Mouse (Mus musculus) small intestine, adult 10 weeks (tissue): ENCODE data around the gene Dbp. TPM values are rescaled to one million over a fixed set of nuclear protein-coding genes. Genes with fewer than 3 reads are reported as not detected.

Experiments
- polyA plus RNA-seq: library from polyadenylated mRNA; stranded (reverse); fragments of 350-450 nt; fragmentation: Illumina TruSeq; extraction: RNeasy Lipid Tissue Mini Kit (QIAGEN cat#74804); gene quantifications from one replicate; pipeline ENCODE4 v1.2.3, GENCODE M21; 2014; ENCODE audit warnings: low replicate concordance

Dbp gene
- 3.8 TPM for polyA plus RNA-seq

DNA sequence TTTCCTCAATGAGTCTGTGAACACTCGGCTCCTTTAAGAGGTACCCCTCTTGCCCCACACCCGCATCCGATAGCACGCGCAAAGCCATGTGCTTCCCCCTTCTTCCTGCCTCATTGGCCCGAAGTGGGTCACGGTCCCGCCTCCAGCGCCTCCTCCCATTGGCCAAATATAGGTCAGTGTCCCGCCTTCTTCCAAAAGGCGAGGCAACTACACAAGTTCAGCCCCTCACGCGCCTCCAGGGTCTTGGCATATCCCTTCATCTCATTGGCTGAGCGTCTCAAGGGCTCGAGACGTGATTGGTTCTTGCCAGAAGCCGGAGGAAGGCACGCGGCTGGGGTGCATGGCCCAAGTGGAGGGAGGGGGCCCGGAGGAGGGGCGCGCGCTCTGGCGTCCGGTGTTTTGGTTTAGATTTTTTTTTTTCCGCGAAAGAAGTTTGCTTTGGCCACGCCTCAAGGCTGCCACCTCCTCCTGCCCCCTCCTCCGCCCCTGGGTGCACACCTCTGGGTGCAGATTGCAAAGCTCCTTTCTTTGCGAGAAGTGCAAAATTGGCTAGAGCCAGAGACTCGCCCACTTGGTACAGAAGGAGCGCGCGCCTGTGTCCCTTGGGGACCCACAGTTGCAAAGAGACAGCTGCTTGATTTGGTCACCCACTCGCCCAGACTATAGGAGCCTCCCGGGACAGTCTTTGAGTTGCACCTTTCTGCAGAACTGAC, at the start of gene Dbp:
Dbp (plus strand) TSS at position 359 of the 713 bp plus-strand sequence.

DNA sequence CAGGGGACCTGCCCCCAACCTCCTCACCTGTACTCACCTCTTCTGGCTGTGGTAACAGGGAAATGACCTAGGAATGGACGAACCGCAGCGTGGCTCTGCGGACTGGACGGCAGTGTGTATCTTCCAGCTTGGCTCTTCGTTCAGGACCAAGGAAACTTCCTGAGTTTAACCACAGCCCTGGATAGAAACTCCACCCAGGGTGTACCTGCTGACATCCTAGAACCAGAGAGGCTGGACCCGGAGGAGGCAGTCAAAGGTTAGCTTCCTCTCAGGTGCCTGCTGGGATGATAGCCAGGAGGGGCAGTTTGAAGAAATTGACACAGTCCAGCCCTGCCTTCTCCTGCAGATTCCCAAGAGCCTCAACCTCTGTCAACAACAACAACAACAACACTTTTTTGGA, 38.7 kb upstream of the Dbp start, which contains the start of gene Fut2:
Fut2 (minus strand) TSS at position 234 of the 400 bp plus-strand sequence.

DNA sequence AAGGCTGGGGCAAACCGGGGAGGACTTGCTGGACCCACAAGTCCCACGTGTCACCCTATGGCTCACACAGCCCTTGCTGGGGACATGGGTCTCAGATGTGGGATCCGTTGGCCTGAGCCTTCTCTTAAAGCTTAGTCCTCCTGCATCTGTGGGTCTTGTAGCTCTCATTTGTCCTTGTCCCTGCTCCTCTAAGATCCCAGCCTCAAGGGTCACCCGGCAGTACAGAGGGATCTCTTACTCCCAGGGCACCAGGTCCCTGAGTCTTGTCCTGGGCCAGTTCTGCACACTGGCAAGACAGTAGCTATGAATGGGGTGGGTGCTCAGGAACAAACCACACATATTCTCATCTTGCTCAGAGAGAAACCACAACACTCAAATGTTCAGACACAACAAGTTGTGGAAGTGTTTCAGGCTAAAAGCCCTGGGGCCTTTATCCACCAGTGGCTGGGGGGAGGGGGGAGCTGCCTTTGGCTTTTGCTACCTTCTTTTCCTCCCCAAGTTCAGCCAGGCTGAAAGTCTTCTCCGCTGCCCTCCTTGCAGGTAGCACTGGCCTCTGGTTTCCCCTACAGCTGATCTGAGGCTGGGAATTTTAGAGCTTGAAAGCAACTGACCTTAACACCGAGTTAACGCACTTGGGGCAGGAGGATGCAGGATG, 21.4 kb upstream of the Dbp start, which contains the start of gene Ntn5:
Ntn5 (plus strand) TSS at position 627 of the 655 bp plus-strand sequence.

DNA sequence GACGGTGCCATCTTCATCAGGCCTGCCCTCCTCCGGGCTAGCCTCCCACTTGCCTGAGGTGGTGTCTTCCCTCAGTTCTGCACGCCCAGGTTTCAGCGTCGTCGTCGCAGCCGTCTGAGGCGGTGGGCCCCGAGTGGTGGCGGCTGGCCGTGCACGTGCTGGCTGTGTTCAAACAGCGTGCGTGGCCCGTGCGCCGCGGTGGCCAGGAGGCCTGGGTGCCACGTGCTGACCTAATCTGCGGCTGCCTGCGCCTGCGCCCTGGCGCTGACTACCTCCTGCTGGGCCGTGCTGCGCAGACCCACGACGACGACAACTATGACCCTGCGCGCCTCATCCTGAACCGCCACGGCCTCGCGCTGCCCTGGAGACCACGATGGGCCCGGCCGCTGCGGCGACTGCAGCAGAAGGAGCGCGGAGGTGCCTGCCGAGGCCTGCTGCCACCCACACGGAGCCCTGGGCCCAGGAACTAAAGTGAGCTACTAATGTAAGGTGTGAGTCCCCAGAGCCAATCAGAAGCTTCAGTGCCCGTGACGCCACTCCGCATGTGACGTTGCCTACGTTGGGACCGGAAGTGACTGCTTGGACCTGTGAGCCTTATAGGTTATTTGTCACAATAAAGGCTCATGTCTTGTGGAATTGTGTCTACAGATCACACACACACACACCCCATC, 10.8 kb upstream of the Dbp start, which contains the start of gene Sec1:
Sec1 (minus strand) TSS at position 482 of the 671 bp plus-strand sequence.

DNA sequence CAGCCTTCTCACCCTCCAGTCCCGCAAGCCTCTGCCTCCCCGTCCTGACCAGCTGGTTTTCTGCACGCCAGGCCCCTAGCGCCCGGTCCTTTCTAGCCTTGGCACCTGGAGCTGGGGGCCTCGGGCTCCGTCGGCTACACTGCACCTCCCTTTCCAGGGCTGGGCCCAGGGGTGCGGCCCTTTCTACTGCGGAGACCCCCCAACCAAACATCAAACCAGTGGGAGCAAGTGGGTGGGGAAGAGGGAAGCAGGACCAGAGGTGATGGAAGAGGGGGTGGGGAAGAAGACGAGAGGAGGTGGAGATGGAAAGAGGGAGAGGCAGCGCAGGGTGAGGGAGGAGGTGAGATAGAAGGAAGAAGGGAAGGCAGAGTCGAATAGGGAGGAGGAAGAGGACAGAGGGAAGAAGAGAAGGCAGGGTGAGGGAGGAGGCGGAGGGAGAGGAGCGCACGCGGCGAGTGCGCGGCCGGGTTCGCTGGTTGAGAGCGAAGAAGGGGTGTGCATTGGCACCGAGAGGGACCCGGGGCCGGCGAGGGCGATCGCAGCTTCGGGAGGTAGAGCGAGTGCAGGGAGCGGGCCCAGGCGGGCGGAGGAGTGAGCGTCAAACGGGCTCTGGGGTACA, 5.3 kb upstream of the Dbp start, which contains the start of gene Car11:
Car11 (plus strand) TSS at position 321 of the 619 bp plus-strand sequence.

DNA sequence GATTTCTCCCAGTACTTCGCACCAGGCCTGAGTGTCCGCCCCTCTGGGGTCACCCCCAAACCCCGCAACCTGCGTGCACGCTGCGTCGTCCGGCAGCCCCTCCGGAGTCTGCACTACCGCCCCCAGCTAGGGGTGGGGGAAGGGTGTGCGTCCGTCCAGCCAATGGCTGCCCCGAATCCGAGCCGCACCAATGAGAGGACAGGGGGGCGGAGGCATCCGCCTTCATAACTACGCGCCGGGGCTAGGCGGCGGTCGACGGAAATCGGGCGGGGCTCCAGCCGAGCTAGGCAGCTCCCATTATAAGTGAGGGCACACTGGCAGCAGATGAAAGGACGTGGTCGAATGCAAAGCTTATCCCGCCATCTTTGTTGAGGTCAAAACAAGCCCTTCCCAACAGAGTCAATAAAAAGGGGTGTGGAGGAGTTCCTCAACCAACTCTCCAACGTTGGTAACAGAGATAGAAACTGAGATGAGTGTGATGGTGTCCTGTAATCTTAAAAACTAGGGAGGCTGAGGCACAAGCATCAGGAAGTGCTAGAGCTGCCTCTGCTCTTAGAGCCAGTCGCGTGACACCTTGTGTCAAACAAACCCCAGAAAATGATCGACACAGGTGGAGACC, 10.3 kb downstream of the Dbp start, which contains the start of gene Rpl18:
Rpl18 (plus strand) TSS at position 368 of the 619 bp plus-strand sequence.

DNA sequence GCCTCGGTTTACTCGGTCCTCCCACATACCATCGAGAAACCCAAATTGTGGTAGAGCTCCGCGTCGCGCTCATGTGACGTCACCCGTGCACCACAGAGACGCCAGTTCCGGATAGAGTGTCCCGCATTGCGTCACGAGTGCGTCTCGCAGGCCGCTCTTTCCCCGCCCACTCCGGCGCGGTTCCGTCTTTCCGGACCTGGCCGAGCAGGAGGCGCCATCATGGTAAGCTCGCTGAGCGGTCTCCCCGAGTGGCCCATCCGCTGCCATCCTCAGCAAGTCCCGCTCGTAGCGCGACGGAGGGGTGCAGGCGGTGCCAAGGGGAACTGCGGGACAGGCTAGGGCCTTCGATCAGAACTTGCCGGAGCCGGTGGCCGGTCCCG, 13.0 kb downstream of the Dbp start, which contains the start of gene Sphk2:
Sphk2 (minus strand) TSS at position 85 of the 380 bp plus-strand sequence.

DNA sequence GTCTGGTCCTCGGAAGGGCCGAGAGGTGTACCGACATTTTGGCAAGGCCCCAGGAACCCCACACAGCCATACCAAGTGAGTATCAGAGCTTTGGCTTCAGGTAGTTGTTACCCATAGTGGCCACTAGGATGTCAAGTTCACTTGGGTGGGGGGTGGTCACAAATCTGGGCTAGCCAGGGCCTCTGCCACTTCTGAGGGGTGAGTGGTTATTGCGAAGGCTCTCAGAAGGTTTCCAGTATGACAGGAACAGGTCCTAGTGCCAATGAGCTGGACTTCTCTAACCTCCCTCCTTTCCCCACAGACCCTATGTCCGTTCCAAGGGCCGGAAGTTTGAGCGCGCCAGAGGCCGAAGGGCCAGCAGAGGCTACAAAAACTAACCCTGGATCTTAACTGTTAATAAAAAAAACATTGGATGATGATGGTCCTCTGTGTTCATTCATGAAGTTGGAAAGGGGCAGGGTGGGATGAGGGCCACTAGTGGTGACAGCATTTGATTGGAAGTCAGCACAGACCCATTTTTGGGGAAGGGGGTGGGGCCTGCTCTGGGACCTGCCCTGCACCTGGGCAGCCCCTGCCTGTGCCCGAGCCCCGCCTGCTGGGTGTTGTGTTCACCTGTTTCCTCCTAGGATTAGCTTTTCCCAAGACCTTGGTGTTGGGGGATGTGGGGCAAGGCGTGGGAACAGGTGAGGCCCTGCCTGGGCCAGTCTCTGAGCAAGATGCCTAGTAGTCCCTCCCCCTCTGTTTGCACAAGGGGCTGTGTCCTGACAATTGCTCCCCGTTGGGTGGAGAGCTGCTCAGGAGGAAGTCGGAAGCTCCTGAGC, 15.7 kb downstream of the Dbp start, which contains the start of gene Fam83e:
Fam83e (plus strand) TSS at position 800 of the 821 bp plus-strand sequence.

DNA sequence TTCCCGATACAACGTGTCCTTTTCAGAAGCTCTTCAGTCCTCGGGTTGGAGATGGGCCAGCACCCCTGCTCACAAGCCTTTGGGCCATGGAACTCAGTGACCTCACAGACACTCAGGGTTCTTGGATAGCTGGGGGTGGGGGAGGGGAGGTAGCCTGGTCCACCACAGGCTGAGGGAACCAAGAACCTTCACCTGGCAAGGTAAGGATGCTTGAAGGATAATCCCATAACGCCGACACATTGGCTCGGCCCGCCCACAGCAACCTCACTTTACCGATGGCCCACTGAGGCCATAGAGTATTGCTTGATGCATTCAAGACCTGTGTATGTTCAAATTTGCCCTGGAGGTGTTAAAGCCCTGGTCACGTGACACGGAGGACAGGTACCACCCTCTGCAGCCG, 20.8 kb downstream of the Dbp start, which contains the start of gene Spaca4:
Spaca4 (minus strand) TSS at position 101 of the 400 bp plus-strand sequence.

Other genes with a start within 250 kb of the Dbp start
- 6.2 TPM for gene Ftl1, start 245.2 kb upstream of the Dbp start, polyA plus RNA-seq
- gene Bax, start 238.2 kb upstream of the Dbp start, polyA plus RNA-seq = 1.2 TPM
- gene Tulp2, start 223.2 kb upstream of the Dbp start, polyA plus RNA-seq = not detected
- gene Gm45808, start 218.3 kb upstream of the Dbp start, polyA plus RNA-seq = not detected
- 1.6 TPM for gene Dhdh, start 216.3 kb upstream of the Dbp start, polyA plus RNA-seq
- 48.1 TPM for gene Nucb1, start 194.7 kb upstream of the Dbp start, polyA plus RNA-seq
- 0.59 TPM for gene Ppp1r15a, start 178.8 kb upstream of the Dbp start, polyA plus RNA-seq
- not detected for gene Plekha4, start 178.8 kb upstream of the Dbp start, polyA plus RNA-seq
- gene Hsd17b14, start 150.2 kb upstream of the Dbp start, polyA plus RNA-seq = not detected
- gene Bcat2, start 134.9 kb upstream of the Dbp start, polyA plus RNA-seq = 0.93 TPM
- gene Fgf21, start 89.6 kb upstream of the Dbp start, polyA plus RNA-seq = not detected
- not detected for gene Fut1, start 87.8 kb upstream of the Dbp start, polyA plus RNA-seq
- gene Izumo1, start 83.3 kb upstream of the Dbp start, polyA plus RNA-seq = not detected
- gene Rasip1, start 77.6 kb upstream of the Dbp start, polyA plus RNA-seq = not detected
- not detected for gene Mamstr, start 65.1 kb upstream of the Dbp start, polyA plus RNA-seq
- gene Fut2, start 38.7 kb upstream of the Dbp start, polyA plus RNA-seq = 0.22 TPM
- not detected for gene Ntn5, start 21.1 kb upstream of the Dbp start, polyA plus RNA-seq
- gene Sec1, start 10.7 kb upstream of the Dbp start, polyA plus RNA-seq = not detected
- gene Car11, start 5.2 kb upstream of the Dbp start, polyA plus RNA-seq = not detected
- gene Rpl18, start 10.4 kb downstream of the Dbp start, polyA plus RNA-seq = 1.6 TPM
- 1.3 TPM for gene Sphk2, start 12.9 kb downstream of the Dbp start, polyA plus RNA-seq
- 3.8 TPM for gene Fam83e, start 16.1 kb downstream of the Dbp start, polyA plus RNA-seq
- gene Spaca4, start 20.7 kb downstream of the Dbp start, polyA plus RNA-seq = not detected
- gene Lmtk3, start 78.7 kb downstream of the Dbp start, polyA plus RNA-seq = not detected
- 5.5 TPM for gene Sult2b1, start 79.6 kb downstream of the Dbp start, polyA plus RNA-seq
- 10.0 TPM for gene Cyth2, start 109.5 kb downstream of the Dbp start, polyA plus RNA-seq
- not detected for gene Kcnj14, start 119.7 kb downstream of the Dbp start, polyA plus RNA-seq
- not detected for gene Grwd1, start 125.9 kb downstream of the Dbp start, polyA plus RNA-seq
- 87.2 TPM for gene Kdelr1, start 167.7 kb downstream of the Dbp start, polyA plus RNA-seq
- not detected for gene Grin2d, start 173.3 kb downstream of the Dbp start, polyA plus RNA-seq
- not detected for gene Syngr4, start 191.6 kb downstream of the Dbp start, polyA plus RNA-seq
- 0.22 TPM for gene Tmem143, start 191.9 kb downstream of the Dbp start, polyA plus RNA-seq
- not detected for gene Emp3, start 216.3 kb downstream of the Dbp start, polyA plus RNA-seq
- gene Ccdc114, start 219.0 kb downstream of the Dbp start, polyA plus RNA-seq = 2.7 TPM